Mouse (Mus musculus) right cerebral cortex, postnatal 4 days (tissue): ENCODE results near the gene Kif1b.

ENCODE experiments used
- DNase-seq: peaks from one replicate; pipeline ENCODE4 v3.0.0-alpha.2; 2022

Kif1b gene

DNA sequence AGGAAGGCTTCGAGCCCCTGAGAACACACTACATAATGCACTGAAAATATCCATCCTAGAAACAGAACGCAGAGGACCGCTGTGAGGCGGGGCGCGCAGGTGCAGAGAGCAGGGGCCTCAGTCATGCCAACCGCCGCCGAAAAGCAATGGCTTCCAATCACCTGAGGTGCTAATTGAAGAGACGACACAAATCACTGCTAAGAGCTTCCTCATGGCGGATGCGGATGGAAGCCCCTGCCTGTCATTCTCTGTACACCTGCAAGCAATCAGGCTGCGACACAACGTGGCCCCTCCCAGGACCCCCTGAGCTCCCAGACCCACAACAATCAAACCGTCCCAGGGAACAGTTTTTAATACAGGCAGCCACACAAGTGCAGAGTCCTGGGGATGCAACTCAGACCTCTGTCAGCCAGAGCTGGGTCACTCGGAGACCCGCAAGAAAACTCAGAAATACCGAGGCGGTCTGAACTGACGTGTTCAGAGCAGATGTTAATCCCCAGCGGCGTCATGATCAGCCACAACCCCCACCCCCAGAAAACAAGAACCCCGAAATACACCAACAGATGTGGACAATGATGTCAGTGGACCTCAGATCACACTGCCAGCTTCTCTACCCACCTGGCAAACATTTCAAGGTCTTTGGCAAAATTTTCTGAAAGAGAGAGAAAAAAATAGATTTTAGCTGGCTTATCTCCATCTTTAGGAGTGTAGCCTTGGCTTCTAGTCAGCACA, 176.3 kb downstream of the Kif1b start:
- DNase-seq, result no peak

DNA sequence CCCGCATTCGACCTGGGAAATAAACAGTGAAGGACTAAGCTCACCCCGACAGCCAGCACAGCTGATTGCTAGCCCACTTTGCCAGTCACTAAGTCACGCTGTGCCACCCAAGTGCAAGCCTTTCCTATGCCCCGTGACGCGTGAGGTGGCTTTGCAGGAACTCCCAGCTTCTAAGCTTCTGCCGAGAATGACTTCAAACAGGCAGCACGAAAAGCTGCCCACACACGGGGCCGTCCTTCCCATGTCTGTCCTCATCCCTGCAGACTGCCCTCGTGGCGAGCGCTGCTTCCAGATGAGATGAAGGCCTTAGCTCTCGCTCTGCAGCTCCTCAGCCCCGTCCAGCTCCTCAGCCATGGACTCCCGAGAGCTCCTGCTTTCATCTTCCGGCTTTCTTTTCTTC, 179.0 kb downstream of the Kif1b start:
- DNase-seq, result no peak

DNA sequence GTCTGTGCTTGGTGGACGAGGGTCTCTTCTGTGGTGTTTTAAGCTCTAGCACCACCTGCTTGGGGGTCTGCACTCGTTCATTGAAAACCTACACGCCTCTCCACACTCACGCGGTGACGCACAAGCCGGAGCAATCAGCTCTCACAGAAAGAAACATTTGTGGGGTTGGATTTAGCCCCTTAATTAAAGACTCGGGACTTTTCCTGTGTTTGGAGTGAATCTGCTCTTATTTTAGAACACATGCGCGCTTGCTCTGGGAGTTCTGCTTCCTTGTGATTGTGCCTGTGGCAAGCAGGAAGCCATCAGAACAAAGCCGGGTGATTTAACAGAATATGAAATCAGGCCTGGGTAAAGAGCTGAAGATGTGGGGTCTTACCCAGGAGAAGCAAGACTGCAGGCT, 180.8 kb downstream of the Kif1b start, which contains the start of gene Cort:
Cort (minus strand) TSS at position 101 of the 400 bp plus-strand sequence.
- DNase-seq, result no peak
